Mouse (Mus musculus) G1E (cell line): ENCODE measurements around the gene Tnpo2.

ENCODE experiments used
- CTCF ChIP-seq: IDR thresholded peaks from 2 replicates; pipeline ENCODE4 v1.5.1; 2012; ENCODE audit warnings: low read depth, low read length, inconsistent platforms, mixed read lengths
- GATA1 ChIP-seq: IDR thresholded peaks from 2 replicates; pipeline ENCODE4 v1.6.1; 2012; ENCODE audit warnings: borderline replicate concordance, low read length, inconsistent platforms, mixed read lengths
- POLR2AphosphoS5 ChIP-seq: IDR thresholded peaks from 2 replicates; pipeline ENCODE4 v1.6.1; 2012; ENCODE audit warnings: low read depth, low read length, inconsistent platforms; ENCODE audit not compliant: insufficient replicate concordance
- TAL1 ChIP-seq: conservative IDR thresholded peaks from 2 replicates; pipeline ENCODE4 v1.6.1; 2012; ENCODE audit warnings: low read depth, low read length, inconsistent platforms, mixed read lengths

GRCm38 (mm10) chr8:85090856-85091255, 54.1 kb downstream of the Tnpo2 start:
- TF ChIP-seq CTCF = no peak
- no peak for TF ChIP-seq GATA1
- TF ChIP-seq TAL1 = no peak
- TF ChIP-seq POLR2AphosphoS5 = no peak
